Mouse (Mus musculus): ENCODE data around the gene Keap1.

GRCm38 (mm10) chr9:21193786-21194185 is 45.4 kb downstream of the Keap1 start:
- TF ChIP-seq POLR2A (IDR thresholded peaks at IDR 0.05; ENCODE audit: borderline replicate concordance, control insufficient read depth, low read depth, low read length) (no peak), CTCF (IDR thresholded peaks at IDR 0.05; ENCODE audit: control insufficient read depth, insufficient read depth, low read length) (no peak)
